Mouse (Mus musculus) layer of hippocampus, adult 2 months (tissue): ENCODE data around the gene Nlgn1. TPM values are rescaled to one million over a fixed set of nuclear protein-coding genes. Genes with fewer than 3 reads are reported as not detected.

ENCODE experiments used
- DNase-seq, 2 experiments: peaks; one replicate each; pipeline ENCODE4 v3.0.0; 2022; ENCODE audit warnings: low spot score in 2 of 2
- H3K27ac ChIP-seq: fragments of 200-600 bp; 2 replicates; pipeline ENCODE4 v1.8.1; 2022
- H3K4me3 ChIP-seq: fragments of 200-600 bp; 2 replicates; pipeline ENCODE4 v1.8.1; 2022; ENCODE audit warnings: mild to moderate bottlenecking
- CTCF ChIP-seq: fragments of 200-600 bp; conservative IDR thresholded peaks from 2 replicates; pipeline ENCODE4 v1.8.1; 2022; ENCODE audit warnings: antibody characterized with exemption, mild to moderate bottlenecking, moderate library complexity
- total RNA-seq, 2 experiments: library from RNA; stranded (reverse); gene quantifications; 2 replicates each; pipeline ENCODE4 v1.2.3; 2021

Nlgn1 gene
- total RNA-seq, 2 experiments from 2014 or later, result 108 to 116 TPM

DNA sequence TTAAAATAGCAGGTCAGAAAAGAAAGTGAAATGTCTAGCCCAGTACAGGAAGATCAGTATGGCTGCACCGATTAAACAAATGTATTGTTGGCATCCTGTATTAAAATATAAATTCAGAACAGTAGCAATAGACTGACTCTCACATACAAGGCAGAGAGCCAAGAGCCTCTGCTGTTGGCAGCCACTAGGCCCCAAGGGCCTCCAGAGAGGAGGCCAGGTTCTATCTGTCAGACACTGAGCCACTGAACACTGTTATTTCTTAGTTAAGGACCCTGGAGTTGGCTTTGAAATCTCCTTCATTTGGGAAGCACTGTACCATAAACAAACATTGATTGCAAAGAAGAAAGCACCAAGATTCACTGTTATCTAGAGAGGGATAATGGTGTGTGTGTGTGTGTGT is 215.2 kb downstream of the Nlgn1 start:
- no peak for TF ChIP-seq CTCF
- no peak overlapping the region for H3K27ac ChIP-seq

DNA sequence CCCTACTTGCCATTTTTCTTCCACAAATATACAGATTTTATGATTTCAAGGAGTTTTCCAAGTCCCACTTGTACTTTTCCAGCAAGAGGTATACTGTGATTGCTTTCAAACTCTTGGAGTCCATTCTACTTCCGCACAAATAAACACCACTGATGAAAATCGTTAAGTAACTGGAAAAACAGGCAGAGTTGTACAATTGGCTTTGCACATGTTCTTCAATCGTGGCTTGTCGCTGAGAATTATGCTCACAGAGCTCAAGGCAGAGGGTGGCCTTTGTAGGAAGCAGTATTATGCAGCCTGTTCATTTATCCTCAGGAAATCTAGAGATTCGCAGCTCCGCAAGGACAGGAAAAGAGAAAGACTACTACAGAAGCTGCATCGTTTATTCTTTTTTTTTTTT is 225.9 kb downstream of the Nlgn1 start:
- Histone ChIP-seq H3K27ac (peak overlapping the region; percentile 19; the same call in 1 of the 2 replicates), H3K4me3 (no peak overlapping the region)
- DNase-seq, result no peak
- no peak for TF ChIP-seq CTCF

More for the DNA sequence above, 215.2 kb downstream of the Nlgn1 start:
- DNase-seq, result no peak
- H3K4me3 ChIP-seq, result no peak overlapping the region

DNA sequence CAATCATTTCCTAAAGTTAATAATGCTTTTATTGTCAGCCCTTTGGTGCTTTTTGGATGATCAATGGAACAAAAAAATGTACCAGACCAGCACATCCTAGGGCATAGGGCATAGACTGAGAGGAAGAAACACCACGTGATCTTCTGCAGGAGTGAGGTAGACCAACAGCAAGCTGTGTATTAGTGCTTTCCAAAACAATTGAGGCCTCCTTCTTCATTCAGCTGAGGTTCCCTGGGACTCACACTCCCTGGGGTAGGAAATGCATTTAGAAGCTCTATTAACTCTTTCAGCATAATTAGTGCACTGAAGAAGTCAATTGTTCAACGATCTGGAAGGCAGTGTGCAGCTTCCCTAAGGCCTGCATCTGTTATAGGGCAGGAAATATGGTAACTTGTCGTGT is 226.7 kb downstream of the Nlgn1 start:
- H3K27ac ChIP-seq, result no peak overlapping the region
- H3K4me3 ChIP-seq, result no peak overlapping the region
- TF ChIP-seq CTCF, result no peak
- DNase-seq, result no peak

DNA sequence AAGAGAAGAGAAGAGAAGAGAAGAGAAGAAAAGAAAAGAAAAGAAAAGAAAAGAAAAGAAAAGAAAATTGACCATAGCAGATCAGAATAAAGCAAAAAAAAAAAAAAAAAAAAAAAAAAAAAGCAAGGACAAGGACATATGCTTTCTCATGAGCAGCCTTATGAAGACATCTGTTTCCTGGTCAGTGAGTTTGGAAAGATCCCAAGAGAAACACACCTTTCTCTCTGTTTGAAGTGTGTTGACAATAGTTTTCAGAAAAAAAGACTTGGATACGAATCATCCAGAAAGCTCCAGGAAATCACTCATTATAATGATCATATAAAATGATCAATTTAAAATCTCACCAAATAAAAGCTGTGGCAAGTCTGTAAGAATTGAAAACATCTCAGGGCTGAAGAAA is 230.0 kb downstream of the Nlgn1 start:
- Histone ChIP-seq H3K27ac (no peak overlapping the region), H3K4me3 (no peak overlapping the region)
- TF ChIP-seq CTCF, result no peak
- no peak for DNase-seq

DNA sequence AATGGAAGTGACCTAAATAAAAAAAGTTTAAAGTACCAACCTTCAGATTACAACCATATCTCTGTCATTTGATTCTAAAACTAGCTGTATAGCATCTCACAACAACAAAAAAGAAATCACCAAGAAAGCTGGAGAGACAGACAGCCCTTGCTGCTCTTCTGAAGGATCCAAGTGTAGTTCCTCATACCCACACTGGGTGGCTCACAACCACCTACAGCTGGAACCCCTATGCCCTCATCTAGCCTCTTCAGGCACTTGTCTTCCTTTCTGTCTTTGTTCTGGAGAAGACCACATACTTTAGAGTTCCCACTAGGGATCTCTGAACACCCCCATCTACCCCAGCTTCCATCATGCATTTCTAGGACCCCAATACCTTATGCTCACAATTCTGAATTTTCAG is 236.7 kb downstream of the Nlgn1 start:
- H3K4me3 ChIP-seq, result no peak overlapping the region
- no peak overlapping the region for H3K27ac ChIP-seq
- peak; percentile 83 for TF ChIP-seq CTCF
- no peak for DNase-seq

DNA sequence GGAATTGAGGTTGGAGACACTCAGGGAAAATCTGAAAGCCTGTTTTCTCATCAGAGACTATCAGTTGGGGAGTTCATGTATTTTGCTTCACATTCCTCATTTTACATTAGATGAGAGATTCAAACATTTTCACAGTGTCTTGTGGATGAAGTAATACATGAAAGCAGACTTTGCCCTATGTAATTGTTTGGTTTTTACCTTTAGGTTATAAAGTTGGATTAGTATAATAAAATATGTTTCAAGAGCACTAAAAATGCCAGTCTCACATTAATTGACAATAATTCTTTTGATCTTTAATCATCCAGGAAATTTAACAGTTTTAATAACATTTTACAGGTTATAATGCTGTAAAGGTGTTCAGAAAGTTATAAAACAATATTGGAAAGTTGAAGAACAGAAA is 262.9 kb downstream of the Nlgn1 start:
- Histone ChIP-seq H3K27ac (no peak overlapping the region), H3K4me3 (no peak overlapping the region)
- TF ChIP-seq CTCF, result no peak
- no peak for DNase-seq

DNA sequence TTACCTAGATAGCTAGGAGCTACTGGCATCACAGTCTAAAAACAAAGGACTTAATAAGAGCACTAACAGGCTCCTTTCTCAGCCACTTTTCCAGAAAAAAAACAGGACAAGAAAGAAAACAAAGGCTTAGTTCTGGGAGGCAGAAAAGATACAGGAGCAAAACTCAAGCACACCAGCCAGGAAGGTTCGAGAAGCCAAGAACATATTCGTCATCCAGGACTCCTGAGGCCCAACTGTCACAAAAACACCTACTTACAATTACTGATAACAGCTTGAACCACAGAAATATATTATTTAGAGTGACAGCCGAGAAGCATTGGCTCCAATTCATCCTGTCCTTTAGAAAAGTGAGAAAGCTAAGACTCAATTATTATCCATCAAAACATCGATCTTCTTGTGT is 281.5 kb downstream of the Nlgn1 start:
- H3K4me3 ChIP-seq, result no peak overlapping the region
- peak; percentile 24 to 42 for DNase-seq
- peak overlapping the region; percentile 56 for H3K27ac ChIP-seq
- TF ChIP-seq CTCF, result no peak

DNA sequence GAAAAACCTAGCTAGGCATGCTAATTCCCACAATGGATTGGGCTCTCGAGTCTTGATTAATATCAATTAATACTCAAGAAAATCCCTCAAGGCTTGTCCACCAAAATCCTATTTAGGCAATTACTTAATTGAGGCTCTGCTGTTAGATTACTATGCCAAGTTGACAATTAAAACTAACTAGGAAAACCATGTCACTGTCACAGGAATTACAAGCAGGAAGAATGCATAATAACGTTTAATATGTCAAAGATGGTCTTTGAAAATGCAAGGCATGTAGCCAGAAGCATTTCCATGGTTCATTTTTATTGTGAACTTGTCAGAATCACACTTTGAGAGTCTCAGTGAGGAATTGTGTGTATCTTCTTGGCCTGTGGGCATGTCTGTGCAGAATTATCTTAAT is 289.3 kb downstream of the Nlgn1 start:
- no peak overlapping the region for H3K27ac ChIP-seq
- H3K4me3 ChIP-seq, result no peak overlapping the region
- no peak for TF ChIP-seq CTCF
- no peak for DNase-seq

DNA sequence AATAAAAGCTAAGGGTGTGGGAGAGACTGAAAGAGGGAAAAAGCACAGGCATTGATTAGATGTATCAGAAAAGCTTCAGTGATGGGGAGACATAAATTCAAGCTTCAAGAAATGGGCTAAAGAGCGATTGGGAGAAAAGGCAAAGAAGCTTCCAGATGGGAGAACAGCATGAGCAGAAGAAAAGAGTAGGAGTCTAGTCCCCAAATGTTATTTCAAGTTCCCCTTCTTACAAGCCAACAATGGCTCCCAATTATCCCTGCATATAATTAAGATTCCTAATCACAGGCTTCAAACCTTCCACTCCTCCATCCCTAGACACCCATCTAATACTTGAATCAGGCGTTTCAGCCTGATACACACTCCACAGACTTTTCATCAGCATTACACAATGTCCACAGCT is 292.6 kb downstream of the Nlgn1 start:
- DNase-seq, result peak; percentile 36 to 65
- Histone ChIP-seq H3K27ac (peak overlapping the region; percentile 68), H3K4me3 (no peak overlapping the region)
- TF ChIP-seq CTCF, result no peak

DNA sequence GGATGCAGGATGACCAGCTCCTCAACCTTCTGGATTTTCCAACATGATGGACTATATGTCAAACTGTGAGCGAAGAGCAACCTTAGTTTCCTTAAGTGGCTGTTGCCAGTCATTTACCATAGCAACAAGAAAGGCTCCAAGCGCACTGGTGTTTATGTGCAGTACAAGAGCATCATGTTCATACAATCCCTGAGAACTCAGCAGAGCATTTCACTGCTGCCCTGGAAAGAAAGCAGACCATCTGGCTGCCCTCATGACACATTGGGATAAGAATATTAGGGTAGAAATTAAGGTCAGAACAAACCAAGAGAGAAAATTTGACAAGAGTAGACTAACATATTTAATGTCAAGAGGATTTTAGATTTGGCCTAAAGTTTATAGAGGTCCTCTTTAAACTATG is 306.2 kb downstream of the Nlgn1 start:
- DNase-seq, result no peak
- peak overlapping the region; percentile 59 for H3K27ac ChIP-seq
- no peak overlapping the region for H3K4me3 ChIP-seq
- no peak for TF ChIP-seq CTCF

DNA sequence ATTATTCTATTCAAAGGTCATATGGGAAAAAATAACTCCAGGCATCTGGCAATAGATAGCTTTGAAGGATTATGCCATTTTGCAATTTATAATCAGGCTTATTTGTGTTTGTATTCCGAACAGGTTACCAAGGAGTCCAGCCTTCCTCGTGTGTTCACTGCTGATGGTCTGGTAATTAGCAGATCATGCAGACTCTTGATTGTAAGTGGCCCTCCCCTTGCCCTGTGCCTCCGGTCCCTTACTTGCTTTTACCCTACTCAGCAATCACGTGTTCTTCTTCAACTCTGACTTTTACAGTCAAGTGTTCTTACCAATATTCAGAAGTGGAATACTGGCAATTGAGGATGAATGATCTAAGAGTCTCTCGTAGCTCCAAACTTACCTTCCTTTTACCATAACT is 309.0 kb downstream of the Nlgn1 start:
- H3K27ac ChIP-seq, result peak overlapping the region; percentile 8; the same call in 1 of the 2 replicates

DNA sequence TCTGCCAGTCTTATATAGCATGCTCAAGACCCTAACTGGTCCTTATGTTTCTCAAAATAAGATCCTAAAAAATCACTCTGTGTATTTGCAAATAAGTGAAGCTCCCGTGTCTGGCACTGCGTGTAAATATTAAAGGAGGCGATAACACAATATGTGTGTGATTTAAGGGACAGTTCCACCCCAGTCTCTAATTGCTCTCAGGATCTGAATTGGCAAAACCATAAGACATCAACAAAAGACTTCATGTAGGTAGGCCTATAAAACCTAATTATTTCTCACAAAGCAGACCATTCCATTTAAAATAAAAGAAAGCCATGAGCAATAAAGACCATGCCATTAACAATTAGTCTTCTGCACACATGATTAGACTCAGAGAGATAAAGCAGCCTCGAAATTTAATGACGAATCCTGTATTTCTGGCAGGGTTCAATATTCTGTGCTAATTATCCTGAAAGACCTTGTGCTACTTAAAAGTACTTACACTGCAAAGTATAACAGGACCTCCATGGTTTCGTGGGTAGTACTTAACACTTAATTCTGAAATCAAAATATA is 310.6 kb downstream of the Nlgn1 start:
- DNase-seq, result no peak
- no peak overlapping the region for H3K27ac ChIP-seq
- H3K4me3 ChIP-seq, result no peak overlapping the region
- no peak for TF ChIP-seq CTCF

More for the DNA sequence above, 309.0 kb downstream of the Nlgn1 start:
- TF ChIP-seq CTCF, result no peak
- DNase-seq, result no peak
- no peak overlapping the region for H3K4me3 ChIP-seq

DNA sequence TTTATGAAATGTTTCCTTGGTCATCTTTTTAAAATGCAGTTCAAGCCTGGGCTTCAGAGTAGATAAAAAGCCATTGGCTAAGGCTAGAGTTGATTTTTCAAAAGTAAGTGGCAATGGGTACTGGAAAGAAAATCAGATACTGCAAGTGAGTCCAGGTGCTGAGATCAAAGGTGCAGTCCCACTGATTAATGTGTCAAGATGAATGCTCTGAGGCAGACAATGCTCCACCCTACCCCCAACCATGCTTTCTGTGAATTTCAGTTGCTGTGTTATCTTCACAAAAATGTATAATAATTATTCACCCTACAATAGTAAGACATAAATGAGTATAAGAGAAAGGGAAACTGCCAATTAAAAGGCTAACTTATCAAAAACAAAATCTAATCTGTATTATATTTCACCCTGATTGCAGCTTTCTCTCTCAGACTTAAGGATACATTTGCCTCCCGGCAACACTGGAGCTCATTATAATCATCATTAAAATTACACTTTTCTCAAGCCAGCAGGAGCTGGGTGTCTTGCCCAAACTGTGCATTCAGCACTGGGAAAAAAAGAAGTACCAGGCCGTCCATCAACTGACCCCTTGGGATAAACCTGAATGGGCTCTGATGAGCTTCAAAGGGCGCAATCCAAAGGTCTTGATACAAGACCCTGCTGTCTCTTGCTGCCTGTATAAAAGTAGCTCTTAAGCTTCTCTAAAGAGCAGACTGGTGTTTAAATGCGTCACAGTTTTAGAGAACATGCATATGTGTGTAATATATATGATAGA is 320.8 kb downstream of the Nlgn1 start:
- no peak for DNase-seq
- TF ChIP-seq CTCF, result no peak
- Histone ChIP-seq H3K4me3 (no peak overlapping the region), H3K27ac (peak overlapping the region; percentile 48; the same call in 1 of the 2 replicates)
